Mouse (Mus musculus) spleen, embryonic (tissue): Measurements from ENCODE around the gene Mgat4b.

Experiments used
- CTCF ChIA-PET: fragments of 350-600 bp; sonication (Branson Sonifier 250); formaldehyde crosslinking; loops from one replicate; lab custom pipeline; 2022; lab: Charles Lee

Mgat4b gene

DNA sequence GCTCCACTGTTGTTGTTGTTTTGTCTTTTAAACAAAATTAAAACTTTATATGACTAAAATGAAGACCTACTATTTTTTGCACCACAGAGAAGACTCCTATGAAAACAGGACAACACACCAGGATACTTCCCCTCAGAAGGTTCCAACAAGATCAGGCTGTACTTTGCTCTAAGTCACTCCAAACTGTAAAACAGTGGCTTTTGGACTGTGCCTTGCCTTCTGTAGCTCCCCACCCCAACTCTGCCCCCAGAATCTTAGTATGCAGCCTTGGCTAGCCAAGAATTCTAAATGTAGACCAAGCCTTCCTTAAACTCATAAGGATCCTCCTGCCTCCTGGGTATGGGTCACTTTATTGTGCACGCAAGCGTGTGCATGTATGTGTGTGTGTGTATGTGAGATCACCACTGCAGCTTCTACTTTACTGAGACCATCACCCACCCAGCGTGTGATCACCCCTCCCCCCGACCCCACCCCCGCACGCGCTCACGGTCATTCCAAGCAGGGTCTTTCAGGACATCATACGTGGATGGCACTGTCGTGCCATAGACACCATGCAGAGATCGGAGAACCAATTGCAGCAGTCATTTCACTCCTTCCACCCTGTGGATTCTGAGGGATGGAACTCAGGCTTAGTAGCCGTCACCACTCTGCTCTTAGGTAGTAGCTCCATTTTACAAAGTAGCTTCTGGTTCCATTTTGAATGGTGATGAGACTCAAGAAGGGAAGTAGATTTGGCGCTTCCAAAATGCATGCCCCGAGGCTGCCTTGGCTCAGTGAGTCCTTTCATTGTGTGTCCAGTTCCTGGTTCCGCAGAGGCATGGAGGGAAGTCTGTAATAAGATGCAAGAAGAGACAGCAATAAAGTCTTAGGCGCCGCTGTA lies 13.3 kb downstream of the Mgat4b start:
- CTCF ChIA-PET: interaction anchor here (0.7 kb wide), 1 partner anchor 46 kb away, joined by 5 read pairs; no protein-coding TSS in a partner anchor

DNA sequence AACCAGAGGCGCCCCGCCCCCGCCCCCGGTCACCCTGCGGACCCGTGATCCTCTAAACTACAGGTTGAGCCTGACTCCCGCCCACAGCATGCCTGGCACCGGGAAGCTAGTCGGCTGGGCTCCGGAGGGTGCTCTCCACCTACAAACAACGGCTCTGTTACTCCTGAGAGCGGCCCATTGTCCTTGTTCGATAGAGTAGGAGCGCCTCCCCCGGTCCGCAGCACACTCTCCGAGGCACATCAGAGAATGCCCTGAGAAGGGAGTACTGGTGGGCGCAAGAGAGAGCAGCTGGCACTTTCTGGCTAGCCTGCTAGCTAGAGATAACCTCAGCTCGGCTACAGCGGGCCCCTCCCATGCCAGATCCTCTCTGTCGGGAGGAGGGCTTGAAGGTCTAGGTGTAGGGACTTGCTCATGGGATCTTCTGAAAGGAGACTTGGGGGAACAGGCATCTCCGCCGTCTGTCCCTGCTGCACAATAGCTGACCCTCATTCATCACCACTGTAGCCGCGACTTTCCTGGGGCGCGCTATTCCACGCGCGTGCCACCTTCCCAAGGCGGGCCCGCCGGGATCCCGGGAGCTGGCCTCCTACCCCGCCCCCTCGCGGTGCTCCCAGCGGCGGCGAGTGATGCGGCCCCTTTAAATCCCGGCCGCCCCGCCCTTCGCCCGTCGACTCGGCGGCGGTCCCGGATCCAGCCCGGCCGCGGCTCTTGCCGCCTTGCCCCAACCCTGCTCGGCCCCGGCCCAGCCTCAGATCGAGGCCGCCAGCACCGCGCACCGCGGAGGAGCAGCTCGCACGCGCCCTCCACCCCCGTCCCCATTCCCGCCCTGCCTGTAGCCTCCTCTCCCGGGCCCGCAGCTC lies 14.2 kb downstream of the Mgat4b start:
- CTCF ChIA-PET: interaction anchor here (0.7 to 1.3 kb wide), 2 partner anchors 45 to 239 kb away, joined by 3 to 5 read pairs; no protein-coding TSS in a partner anchor

GRCm38 (mm10) chr11:50225611-50226378 lies 15.1 kb downstream of the Mgat4b start:
- CTCF ChIA-PET: interaction anchor here (1.3 kb wide), 1 partner anchor 240 kb away, joined by 3 read pairs; no protein-coding TSS in a partner anchor

DNA sequence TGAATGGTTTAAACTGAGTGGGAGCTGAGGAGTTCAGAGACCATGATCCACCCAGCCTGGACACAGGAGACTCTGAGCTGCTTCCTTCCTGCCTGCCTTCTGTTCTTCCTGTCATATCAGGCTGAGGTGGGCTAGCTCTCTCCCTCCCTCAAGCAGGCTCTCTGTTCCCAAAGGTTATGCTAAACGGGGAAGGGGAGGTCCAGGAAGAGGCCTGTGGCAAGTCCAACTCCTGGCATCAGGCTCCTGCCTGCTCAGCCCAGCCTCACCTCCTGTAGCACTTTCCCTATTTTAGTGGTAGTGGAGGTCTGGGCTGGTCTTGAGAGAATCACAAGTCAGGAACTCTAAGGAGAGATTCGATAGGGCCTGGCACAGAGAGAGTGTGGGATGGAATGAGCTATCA lies 15.7 kb downstream of the Mgat4b start:
- CTCF ChIA-PET: interaction anchor here (1.5 kb wide), 1 partner anchor 61 kb away, joined by 4 read pairs; no protein-coding TSS in a partner anchor

DNA sequence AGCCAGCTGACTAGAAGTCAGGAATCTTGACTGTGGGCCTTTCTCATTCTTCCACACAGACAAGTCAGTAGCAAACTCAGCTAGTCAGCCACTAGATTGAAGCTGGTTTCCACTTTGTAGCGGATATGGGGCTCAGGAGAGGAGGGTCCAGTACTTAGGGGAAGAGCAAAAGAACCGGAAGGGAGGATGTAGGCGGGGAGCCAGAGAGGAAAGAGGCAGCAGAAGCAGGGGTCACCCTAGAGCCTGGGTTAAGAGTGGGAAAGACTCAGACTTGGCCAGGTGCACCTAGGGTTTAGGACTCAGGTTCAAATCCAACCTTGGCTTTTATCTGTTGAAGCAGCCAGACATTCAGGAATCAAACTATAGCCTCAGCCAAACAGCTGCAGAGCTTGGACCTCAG lies 16.5 kb downstream of the Mgat4b start:
- CTCF ChIA-PET: interaction anchor here (1.5 kb wide), 1 partner anchor 62 kb away, joined by 4 read pairs; no protein-coding TSS in a partner anchor

GRCm38 (mm10) chr11:50227736-50228135 lies 17.0 kb downstream of the Mgat4b start:
- CTCF ChIA-PET: interaction anchor here (0.8 to 1.5 kb wide), 2 partner anchors 11 to 63 kb away, joined by 4 to 12 read pairs; no protein-coding TSS in a partner anchor

GRCm38 (mm10) chr11:50228772-50229171 lies 18.1 kb downstream of the Mgat4b start:
- CTCF ChIA-PET: interaction anchor here (0.5 kb wide), 1 partner anchor 191 kb away, joined by 3 read pairs; no protein-coding TSS in a partner anchor

GRCm38 (mm10) chr11:50229252-50229910 lies 18.7 kb downstream of the Mgat4b start:
- CTCF ChIA-PET: no interaction called here

DNA sequence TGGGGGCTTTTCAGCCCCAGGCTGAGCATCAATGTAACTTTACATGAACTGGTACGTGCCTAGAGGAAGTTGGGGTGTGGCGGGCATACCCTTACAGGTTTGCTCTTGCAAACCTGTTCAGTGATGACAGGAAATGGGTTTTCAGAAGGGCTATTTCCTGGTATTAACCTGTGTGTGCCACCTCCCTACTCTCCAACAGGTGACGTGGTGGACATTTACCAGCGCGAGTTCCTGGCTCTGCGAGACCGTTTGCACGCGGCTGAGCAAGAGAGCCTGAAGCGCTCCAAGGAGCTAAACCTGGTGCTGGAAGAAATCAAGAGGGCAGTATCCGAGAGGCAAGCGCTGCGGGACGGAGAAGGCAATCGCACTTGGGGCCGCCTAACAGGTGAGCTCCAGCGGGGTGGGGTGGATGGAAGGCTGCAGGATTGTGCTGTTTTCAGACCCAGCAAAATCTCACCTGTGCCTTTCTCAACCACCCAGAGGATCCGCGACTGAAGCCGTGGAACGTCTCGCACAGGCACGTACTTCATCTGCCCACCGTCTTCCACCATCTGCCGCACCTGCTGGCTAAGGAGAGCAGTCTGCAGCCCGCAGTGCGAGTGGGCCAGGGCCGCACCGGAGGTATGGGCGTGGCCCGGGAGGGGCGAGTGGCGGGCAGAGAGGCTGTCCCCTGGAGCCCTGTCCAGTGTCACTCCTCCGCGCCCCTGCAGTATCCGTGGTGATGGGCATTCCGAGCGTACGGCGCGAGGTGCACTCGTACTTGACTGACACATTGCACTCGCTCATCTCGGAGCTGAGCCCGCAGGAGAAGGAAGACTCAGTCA lies 20.0 kb downstream of the Mgat4b start:
- CTCF ChIA-PET: interaction anchor here (0.6 to 2.2 kb wide), 2 partner anchors 19 to 69 kb away, joined by 3 to 8 read pairs; no protein-coding TSS in a partner anchor

- CTCF ChIA-PET: interaction anchor here (0.8 to 2.2 kb wide), 4 partner anchors 11 to 197 kb away, joined by 3 to 9 read pairs (median 6); no protein-coding TSS in a partner anchor
These were observed 20.7 kb downstream of the Mgat4b start for GRCm38 (mm10) chr11:50231411-50231810.

- CTCF ChIA-PET: no interaction called here
These were observed 22.3 kb downstream of the Mgat4b start for GRCm38 (mm10) chr11:50233022-50233421.

DNA sequence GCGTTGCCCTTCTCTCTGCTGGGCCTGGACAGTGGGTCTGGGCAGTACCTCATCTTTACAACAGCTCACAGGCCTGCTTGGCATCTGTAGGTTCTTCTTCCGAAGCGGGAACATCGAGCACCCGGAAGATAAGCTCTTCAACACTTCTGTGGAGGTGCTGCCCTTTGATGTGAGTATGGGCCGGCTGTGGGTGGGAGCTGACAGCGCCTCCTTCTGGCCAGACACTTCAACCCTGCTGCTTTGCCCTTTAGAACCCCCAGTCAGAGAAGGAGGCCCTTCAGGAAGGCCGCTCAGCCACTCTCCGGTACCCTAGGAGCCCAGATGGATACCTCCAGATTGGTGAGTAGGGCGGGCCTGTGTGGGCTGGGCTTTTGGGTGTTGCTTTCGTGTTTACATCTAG lies 23.3 kb downstream of the Mgat4b start:
- CTCF ChIA-PET: interaction anchor here (0.6 kb wide), 1 partner anchor 251 kb away, joined by 8 read pairs; no protein-coding TSS in a partner anchor

DNA sequence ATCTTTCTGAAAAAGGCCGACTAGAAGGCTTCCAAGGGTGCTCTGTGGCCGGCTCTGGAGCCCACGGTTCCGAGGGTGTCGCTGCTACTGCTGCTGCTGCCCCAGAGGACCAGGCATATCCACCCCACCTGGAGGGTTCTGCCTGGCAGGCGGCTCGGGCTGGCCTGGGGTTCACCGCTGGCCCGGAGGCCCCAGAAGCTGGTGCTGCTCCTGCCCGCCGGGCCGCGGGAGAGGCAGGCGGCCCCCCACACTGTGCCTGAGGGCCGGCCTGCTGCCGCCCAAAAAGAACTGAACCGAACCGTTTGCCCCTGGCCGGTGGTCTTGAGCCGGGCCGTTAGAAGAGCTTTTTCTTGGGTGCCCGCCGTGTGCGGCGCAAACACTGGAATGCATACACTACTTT lies 23.9 kb downstream of the Mgat4b start:
- CTCF ChIA-PET: interaction anchor here (0.5 to 0.6 kb wide), 2 partner anchors 92 to 206 kb away, joined by 3 to 5 read pairs; no protein-coding TSS in a partner anchor

DNA sequence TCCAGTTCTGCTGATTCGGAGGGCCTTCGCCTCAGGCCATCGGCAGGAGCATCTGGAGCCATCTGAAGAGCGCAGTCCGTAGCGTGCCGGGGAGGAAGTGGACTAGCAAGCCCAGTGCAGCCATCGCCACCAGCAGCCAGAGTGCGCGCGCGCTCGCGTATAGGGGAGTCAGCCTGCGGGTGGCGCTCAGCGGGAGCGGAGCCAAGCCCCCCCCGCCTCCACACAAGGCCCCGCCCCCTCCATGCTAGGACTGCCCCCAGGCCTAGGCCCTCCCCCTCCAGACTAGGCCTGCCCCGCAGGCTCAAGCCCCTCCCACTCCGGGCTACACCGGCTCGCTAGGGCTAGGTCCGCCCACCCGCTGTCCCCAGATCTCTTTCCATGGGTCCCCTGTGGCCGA lies 25.8 kb downstream of the Mgat4b start:
- CTCF ChIA-PET: no interaction called here

GRCm38 (mm10) chr11:50236937-50237835 lies 26.5 kb downstream of the Mgat4b start:
- CTCF ChIA-PET: no interaction called here

GRCm38 (mm10) chr11:50238324-50238723 lies 27.6 kb downstream of the Mgat4b start, which contains the start of gene Ltc4s:
TSS of gene Ltc4s (minus strand) at chr11:50238616.
- CTCF ChIA-PET: no interaction called here

- CTCF ChIA-PET: no interaction called here
These were observed 28.4 kb downstream of the Mgat4b start for GRCm38 (mm10) chr11:50238821-50239791.
